Mouse (Mus musculus): ENCODE results near the gene Tmem189. TPM values are rescaled to one million over a fixed set of nuclear protein-coding genes. Genes with fewer than 3 reads are reported as not detected.
A peak's percentile ranks its signal among the peaks of the same experiment; 100 is the strongest.

Tmem189 gene
- polyA plus RNA-seq, 1 experiment from 2014 or later = 40.9 TPM

- Histone ChIP-seq H3K4me1 (ENCODE audit: control insufficient read depth in 2 of 2, insufficient read depth in 2 of 2, low read length in 2 of 2) (0 out of 4 replicates have a peak, but pooled peaks cover 0 to 2% of the 10 kb centered on the region in 2 experiments), H3K4me2 (ENCODE audit: low read length) (no peak overlapping the region), H3K27ac (replicated peaks in 1 of 2; ENCODE audit: control insufficient read depth in 1 of 2, insufficient read depth in 1 of 2, low read depth in 2 of 2, low read length in 2 of 2) (no peak overlapping the region), H3K36me3 (ENCODE audit: control insufficient read depth, insufficient read depth, low read length) (no peaks in the 10 kb centered on the region), H3K27me3 (ENCODE audit: control insufficient read depth, insufficient read depth, low read length) (no peaks in the 10 kb centered on the region), H3K4me3 (ENCODE audit: control insufficient read depth in 1 of 2, insufficient read depth in 1 of 2, low read depth in 1 of 2, low read length in 2 of 2) (no peak overlapping the region), H3K9me3 (ENCODE audit: control insufficient read depth, low read length) (no peaks in the 10 kb centered on the region), H3K9ac (ENCODE audit: low read length) (no peak overlapping the region)
- ATAC-seq (ENCODE audit: insufficient number of reproducible peaks, insufficient read depth, low FRiP score, low read depth) = no peak
- 55% methylated on average over 5 of the region's 5 CpGs for WGBS
Measured at GRCm38 (mm10) chr2:167680657-167681056, 9.0 kb downstream of the Tmem189 start.

GRCm38 (mm10) chr2:167679902-167680430, 9.7 kb downstream of the Tmem189 start:
- ATAC-seq (ENCODE audit: insufficient number of reproducible peaks, insufficient read depth, low FRiP score, low read depth) = peak; percentile 48; the same call in 1 of the 2 replicates
- Histone ChIP-seq H3K9me3 (ENCODE audit: control insufficient read depth, low read length) (no peaks in the 10 kb centered on the region), H3K27me3 (ENCODE audit: control insufficient read depth, insufficient read depth, low read length) (no peaks in the 10 kb centered on the region), H3K4me2 (ENCODE audit: low read length) (no peak overlapping the region), H3K4me3 (ENCODE audit: control insufficient read depth in 1 of 2, insufficient read depth in 1 of 2, low read depth in 1 of 2, low read length in 2 of 2) (no peak overlapping the region), H3K27ac (replicated peaks in 1 of 2; ENCODE audit: control insufficient read depth in 1 of 2, insufficient read depth in 1 of 2, low read depth in 2 of 2, low read length in 2 of 2) (no peak overlapping the region), H3K36me3 (ENCODE audit: control insufficient read depth, insufficient read depth, low read length) (no peaks in the 10 kb centered on the region), H3K9ac (ENCODE audit: low read length) (no peak overlapping the region), H3K4me1 (ENCODE audit: control insufficient read depth in 2 of 2, insufficient read depth in 2 of 2, low read length in 2 of 2) (0 out of 4 replicates have a peak, but pooled peaks cover 0 to 2% of the 10 kb centered on the region in 2 experiments)
- 3% methylated on average over 13 of the region's 13 CpGs for WGBS

- Histone ChIP-seq H3K4me1 (ENCODE audit: control insufficient read depth in 2 of 2, insufficient read depth in 2 of 2, low read length in 2 of 2) (0 out of 4 replicates have a peak, but pooled peaks cover 0 to 2% of the 10 kb centered on the region in 2 experiments), H3K4me3 (ENCODE audit: control insufficient read depth in 1 of 2, insufficient read depth in 1 of 2, low read depth in 1 of 2, low read length in 2 of 2) (no peak overlapping the region), H3K27me3 (ENCODE audit: control insufficient read depth, insufficient read depth, low read length) (no peaks in the 10 kb centered on the region), H3K9me3 (ENCODE audit: control insufficient read depth, low read length) (no peaks in the 10 kb centered on the region), H3K27ac (replicated peaks in 1 of 2; ENCODE audit: control insufficient read depth in 1 of 2, insufficient read depth in 1 of 2, low read depth in 2 of 2, low read length in 2 of 2) (no peak overlapping the region), H3K4me2 (ENCODE audit: low read length) (no peak overlapping the region), H3K36me3 (ENCODE audit: control insufficient read depth, insufficient read depth, low read length) (no peaks in the 10 kb centered on the region), H3K9ac (ENCODE audit: low read length) (no peak overlapping the region)
- WGBS = 48% methylated on average over 5 of the region's 5 CpGs
- no peak for ATAC-seq (ENCODE audit: insufficient number of reproducible peaks, insufficient read depth, low FRiP score, low read depth)
Measured at GRCm38 (mm10) chr2:167678600-167678999, 11.0 kb downstream of the Tmem189 start.

- Histone ChIP-seq H3K27me3 (ENCODE audit: control insufficient read depth, insufficient read depth, low read length) (no peaks in the 10 kb centered on the region), H3K36me3 (ENCODE audit: control insufficient read depth, insufficient read depth, low read length) (no peaks in the 10 kb centered on the region), H3K4me3 (ENCODE audit: control insufficient read depth in 1 of 2, insufficient read depth in 1 of 2, low read depth in 1 of 2, low read length in 2 of 2) (no peak overlapping the region), H3K4me1 (ENCODE audit: control insufficient read depth in 2 of 2, insufficient read depth in 2 of 2, low read length in 2 of 2) (0 out of 4 replicates have a peak, but pooled peaks cover 0 to 4% of the 10 kb centered on the region in 2 experiments), H3K9ac (ENCODE audit: low read length) (no peak overlapping the region), H3K4me2 (ENCODE audit: low read length) (no peak overlapping the region), H3K27ac (replicated peaks in 1 of 2; ENCODE audit: control insufficient read depth in 1 of 2, insufficient read depth in 1 of 2, low read depth in 2 of 2, low read length in 2 of 2) (no peak overlapping the region), H3K9me3 (ENCODE audit: control insufficient read depth, low read length) (no peaks in the 10 kb centered on the region)
- ATAC-seq (ENCODE audit: insufficient number of reproducible peaks, insufficient read depth, low FRiP score, low read depth) = no peak
- WGBS = 39% methylated on average over 14 of the region's 14 CpGs
Measured at GRCm38 (mm10) chr2:167675120-167675909, 14.3 kb downstream of the Tmem189 start.

- H3K9ac ChIP-seq (ENCODE audit: low read length) = no peak overlapping the region
- H3K9me3 ChIP-seq (ENCODE audit: control insufficient read depth, low read length) = no peaks in the 10 kb centered on the region
- H3K4me1 ChIP-seq (ENCODE audit: control insufficient read depth in 2 of 2, insufficient read depth in 2 of 2, low read length in 2 of 2) = 0 out of 4 replicates have a peak, but pooled peaks cover 0 to 3% of the 10 kb centered on the region in 2 experiments
- 23% methylated on average over 13 of the region's 13 CpGs for WGBS
- H3K4me2 ChIP-seq (ENCODE audit: low read length) = peak overlapping the region; percentile 35; the same call in 1 of the 2 replicates
- no peaks in the 10 kb centered on the region for H3K36me3 ChIP-seq (ENCODE audit: control insufficient read depth, insufficient read depth, low read length)
- H3K27ac ChIP-seq (replicated peaks in 1 of 2; ENCODE audit: control insufficient read depth in 1 of 2, insufficient read depth in 1 of 2, low read depth in 2 of 2, low read length in 2 of 2) = no peak overlapping the region
- H3K4me3 ChIP-seq (ENCODE audit: control insufficient read depth in 1 of 2, insufficient read depth in 1 of 2, low read depth in 1 of 2, low read length in 2 of 2) = no peak overlapping the region
- no peak for ATAC-seq (ENCODE audit: insufficient number of reproducible peaks, insufficient read depth, low FRiP score, low read depth)
- no peaks in the 10 kb centered on the region for H3K27me3 ChIP-seq (ENCODE audit: control insufficient read depth, insufficient read depth, low read length)
Measured at GRCm38 (mm10) chr2:167672212-167672685, 17.4 kb downstream of the Tmem189 start.

- 0 out of 4 replicates have a peak, but pooled peaks cover 0 to 3% of the 10 kb centered on the region in 2 experiments for H3K4me1 ChIP-seq (ENCODE audit: control insufficient read depth in 2 of 2, insufficient read depth in 2 of 2, low read length in 2 of 2)
- ATAC-seq (ENCODE audit: insufficient number of reproducible peaks, insufficient read depth, low FRiP score, low read depth) = no peak
- 80% methylated on average over 5 of the region's 5 CpGs for WGBS
- no peaks in the 10 kb centered on the region for H3K9me3 ChIP-seq (ENCODE audit: control insufficient read depth, low read length)
- H3K27me3 ChIP-seq (ENCODE audit: control insufficient read depth, insufficient read depth, low read length) = no peaks in the 10 kb centered on the region
- H3K27ac ChIP-seq (replicated peaks in 1 of 2; ENCODE audit: control insufficient read depth in 1 of 2, insufficient read depth in 1 of 2, low read depth in 2 of 2, low read length in 2 of 2) = no peak overlapping the region
- H3K4me2 ChIP-seq (ENCODE audit: low read length) = no peak overlapping the region
- H3K9ac ChIP-seq (ENCODE audit: low read length) = no peak overlapping the region
- no peak overlapping the region for H3K4me3 ChIP-seq (ENCODE audit: control insufficient read depth in 1 of 2, insufficient read depth in 1 of 2, low read depth in 1 of 2, low read length in 2 of 2)
- H3K36me3 ChIP-seq (ENCODE audit: control insufficient read depth, insufficient read depth, low read length) = no peaks in the 10 kb centered on the region
Measured at GRCm38 (mm10) chr2:167671101-167671633, 18.5 kb downstream of the Tmem189 start.

GRCm38 (mm10) chr2:167669398-167669797, 20.2 kb downstream of the Tmem189 start:
- Histone ChIP-seq H3K27ac (replicated peaks in 1 of 2; ENCODE audit: control insufficient read depth in 1 of 2, insufficient read depth in 1 of 2, low read depth in 2 of 2, low read length in 2 of 2) (no peak overlapping the region), H3K4me2 (ENCODE audit: low read length) (no peak overlapping the region), H3K9ac (ENCODE audit: low read length) (no peak overlapping the region), H3K36me3 (ENCODE audit: control insufficient read depth, insufficient read depth, low read length) (no peaks in the 10 kb centered on the region), H3K9me3 (ENCODE audit: control insufficient read depth, low read length) (no peaks in the 10 kb centered on the region), H3K4me1 (ENCODE audit: control insufficient read depth in 2 of 2, insufficient read depth in 2 of 2, low read length in 2 of 2) (0 out of 4 replicates have a peak, but pooled peaks cover 0 to 3% of the 10 kb centered on the region in 2 experiments), H3K27me3 (ENCODE audit: control insufficient read depth, insufficient read depth, low read length) (no peaks in the 10 kb centered on the region), H3K4me3 (ENCODE audit: control insufficient read depth in 1 of 2, insufficient read depth in 1 of 2, low read depth in 1 of 2, low read length in 2 of 2) (no peak overlapping the region)
- ATAC-seq (ENCODE audit: insufficient number of reproducible peaks, insufficient read depth, low FRiP score, low read depth) = no peak
- WGBS = 59% methylated on average over 4 of the region's 4 CpGs

Measured in heart, embryonic 14.5 days (tissue).